Mouse (Mus musculus) layer of hippocampus, postnatal 14 days (tissue): ENCODE data around the gene Prss57. TPM values are rescaled to one million over a fixed set of nuclear protein-coding genes. Genes with fewer than 3 reads are reported as not detected.

Experiments used
- DNase-seq, 2 experiments: peaks; one replicate each; pipeline ENCODE4 v3.0.0; 2021 to 2022; ENCODE audit warnings: low spot score in 2 of 2, mixed read lengths in 1 of 2
- total RNA-seq, 2 experiments: library from RNA; stranded (reverse); gene quantifications; 2 replicates each; pipeline ENCODE4 v1.2.3; 2021

The Prss57 gene
- total RNA-seq, 2 experiments from 2014 or later = 0.16 TPM; not detected in 1

GRCm38 (mm10) chr10:79783050-79783449 lies 7.7 kb downstream of the Prss57 start:
- DNase-seq = no peak

GRCm38 (mm10) chr10:79781956-79782355 lies 8.8 kb downstream of the Prss57 start:
- no peak for DNase-seq

- no peak for DNase-seq
These were observed 9.6 kb downstream of the Prss57 start for GRCm38 (mm10) chr10:79781139-79781538.

- peak in 1 of 2 experiments; percentile 67 for DNase-seq
These were observed 10.1 kb downstream of the Prss57 start for GRCm38 (mm10) chr10:79780664-79781015.

- peak; percentile 96 to 97 for DNase-seq
These were observed 10.7 kb downstream of the Prss57 start for GRCm38 (mm10) chr10:79779784-79780663.

GRCm38 (mm10) chr10:79779193-79779592 lies 11.6 kb downstream of the Prss57 start:
- DNase-seq = no peak

- DNase-seq = no peak
These were observed 12.8 kb downstream of the Prss57 start for GRCm38 (mm10) chr10:79778006-79778405.

- DNase-seq = no peak
These were observed 13.6 kb downstream of the Prss57 start, which contains the start of gene Fstl3 for GRCm38 (mm10) chr10:79777103-79777531. Fstl3 (plus strand) TSS chr10:79777272.

- no peak for DNase-seq
These were observed 16.1 kb downstream of the Prss57 start for GRCm38 (mm10) chr10:79774486-79775279.

- DNase-seq = no peak
These were observed 17.6 kb downstream of the Prss57 start for GRCm38 (mm10) chr10:79773208-79773607.

GRCm38 (mm10) chr10:79772320-79772719 lies 18.4 kb downstream of the Prss57 start:
- DNase-seq = no peak

GRCm38 (mm10) chr10:79769329-79769728 lies 21.4 kb downstream of the Prss57 start:
- no peak for DNase-seq

GRCm38 (mm10) chr10:79768400-79768799 lies 22.4 kb downstream of the Prss57 start:
- DNase-seq = peak; percentile 78 to 81

- DNase-seq = peak; percentile 89 to 97
These were observed 23.2 kb downstream of the Prss57 start for GRCm38 (mm10) chr10:79767372-79768244.

GRCm38 (mm10) chr10:79766508-79767325 lies 24.0 kb downstream of the Prss57 start, which contains the start of gene Rnf126:
Rnf126 (minus strand) TSS chr10:79766952.
- peak; percentile 99 for DNase-seq

GRCm38 (mm10) chr10:79766001-79766507 lies 24.7 kb downstream of the Prss57 start:
- DNase-seq = peak in 1 of 2 experiments; percentile 26

GRCm38 (mm10) chr10:79765228-79765745 lies 25.5 kb downstream of the Prss57 start:
- no peak for DNase-seq

GRCm38 (mm10) chr10:79764234-79764633 lies 26.5 kb downstream of the Prss57 start:
- no peak for DNase-seq

- no peak for DNase-seq
These were observed 27.9 kb downstream of the Prss57 start for GRCm38 (mm10) chr10:79762875-79763274.
